Mouse (Mus musculus) T-helper 1 cell (primary cell): ENCODE results near the gene Arl15.

Experiments used
- in situ Hi-C: fragments of 300-600 bp; cut with MboI, MseI; formaldehyde crosslinking; loops from one replicate; pipeline ENCODE4 v1.15.1; 2025; ENCODE audit warnings: high pct_unique_total_duplicates

The Arl15 gene

DNA sequence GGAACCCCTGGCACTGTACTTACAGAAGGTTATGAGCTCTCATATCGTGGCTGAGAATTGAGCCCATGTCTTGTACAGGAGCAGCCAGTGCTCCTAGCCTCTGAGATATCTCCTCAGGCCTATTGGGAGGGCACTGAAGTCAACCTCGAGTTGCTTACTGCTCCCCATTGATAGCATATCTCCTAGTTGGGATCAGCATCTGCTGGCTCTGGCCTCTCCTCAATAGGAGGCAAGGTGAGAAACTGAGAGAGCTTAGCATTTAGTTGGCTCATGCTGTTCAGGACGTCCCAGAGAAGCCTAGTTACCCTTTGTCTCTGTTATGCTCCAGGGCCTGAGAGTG lies 49.0 kb downstream of the Arl15 start:
- in situ Hi-C loops = no loop called here

DNA sequence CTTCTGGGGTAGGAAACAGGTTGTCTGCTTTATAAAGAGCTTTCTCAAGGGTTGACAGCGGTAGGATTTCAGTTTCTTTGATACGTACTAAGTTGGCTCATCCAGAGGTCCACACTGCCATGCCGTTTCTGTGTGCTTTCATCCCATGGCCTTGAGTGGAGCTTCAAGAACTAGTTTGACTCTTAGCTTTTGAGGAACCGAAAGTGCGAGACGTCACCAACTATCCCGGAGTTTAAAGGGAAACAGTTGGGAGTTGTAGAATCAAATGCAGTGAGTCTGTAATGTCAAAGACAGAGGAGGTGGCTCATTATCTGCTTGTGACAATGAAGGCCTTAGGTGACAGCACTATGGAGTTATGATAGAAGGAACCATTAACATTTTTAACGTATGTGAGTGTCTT lies 49.6 kb downstream of the Arl15 start:
- in situ Hi-C loops = no loop called here

DNA sequence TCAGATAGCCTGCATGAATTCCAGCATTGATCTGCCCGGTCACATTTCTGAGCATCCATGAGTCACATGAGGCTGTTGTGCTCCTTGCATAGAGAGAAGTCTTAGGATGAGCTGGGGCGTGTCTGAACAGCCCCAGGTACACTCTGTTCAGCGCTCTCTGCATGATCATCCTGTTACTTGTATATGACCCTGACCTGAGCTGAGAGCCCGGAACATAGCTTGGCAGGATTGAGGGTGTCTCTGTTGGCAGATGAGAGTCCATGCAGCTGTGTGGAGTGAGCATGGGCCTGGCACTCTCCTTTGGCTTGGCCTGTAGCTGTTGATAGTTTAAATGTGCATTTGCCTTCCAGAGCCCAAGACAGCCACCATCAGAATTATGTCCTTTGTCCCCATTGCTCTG lies 50.4 kb downstream of the Arl15 start:
- in situ Hi-C loops = no loop called here

DNA sequence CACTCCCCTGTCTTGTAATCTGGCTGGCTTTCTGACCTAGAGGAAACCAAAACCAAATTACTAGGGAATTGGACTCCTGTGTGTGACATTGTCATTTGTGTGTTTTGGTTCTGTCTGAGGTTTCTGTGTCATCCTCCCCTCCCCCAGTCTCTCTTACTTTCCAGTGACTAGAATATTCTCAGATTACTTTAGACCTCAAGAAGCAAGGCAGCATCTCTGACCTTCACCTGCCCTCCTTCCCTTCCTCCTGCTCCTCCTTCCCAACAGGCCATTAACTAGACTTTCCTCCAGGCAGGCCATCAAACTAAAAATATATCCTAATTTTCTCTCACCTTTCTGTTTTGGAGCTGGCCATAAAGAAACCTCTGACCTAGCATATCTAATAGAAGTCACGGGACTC lies 50.9 kb downstream of the Arl15 start:
- in situ Hi-C loops = no loop called here

DNA sequence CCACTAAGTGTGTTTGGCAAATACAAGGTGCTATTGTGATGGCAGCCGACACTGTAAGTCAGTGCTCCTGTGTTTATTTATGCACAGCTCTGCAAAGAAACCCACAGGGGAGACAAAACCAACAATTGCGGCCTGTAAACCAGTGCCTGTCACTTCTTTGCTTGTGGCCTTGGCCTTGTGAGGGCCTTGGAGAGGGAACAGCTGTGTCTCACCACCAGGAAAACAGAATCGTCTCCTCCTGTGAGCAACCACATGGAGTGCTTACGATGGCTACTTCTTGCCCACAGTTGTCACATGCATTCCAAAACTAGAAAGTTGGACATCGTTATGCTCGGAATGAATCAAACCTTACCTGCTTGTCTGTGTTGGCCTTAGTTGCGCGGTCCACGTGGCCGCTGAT lies 52.1 kb downstream of the Arl15 start:
- in situ Hi-C loops = no loop called here

DNA sequence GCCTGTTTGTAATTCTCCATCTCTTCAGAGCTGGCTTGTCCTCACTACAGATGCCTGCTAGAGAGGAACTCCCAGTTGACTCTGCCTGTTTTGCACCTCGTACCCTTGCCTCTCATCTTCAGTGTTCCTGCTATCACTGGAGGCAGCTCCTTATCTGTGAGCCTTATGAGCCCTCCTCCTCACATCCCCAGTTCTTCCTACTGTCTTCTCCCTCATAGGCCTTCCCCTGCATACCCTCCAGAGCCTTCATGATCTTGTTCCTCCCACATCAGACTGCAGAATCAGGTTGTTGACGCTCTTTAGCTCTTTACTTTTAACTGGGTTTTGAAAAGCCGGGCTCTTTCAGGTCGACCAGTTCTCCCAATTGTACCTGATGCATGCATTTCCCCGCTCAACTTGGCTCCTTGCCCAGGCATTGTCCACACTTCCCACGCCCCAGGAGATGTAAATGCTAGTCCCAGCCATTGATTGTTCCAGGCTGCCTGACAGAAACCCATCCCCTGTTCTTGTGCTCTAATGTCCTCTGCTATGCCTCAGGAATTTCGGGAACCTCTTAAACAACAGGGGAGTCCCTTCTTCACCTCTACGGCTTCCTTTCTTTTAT lies 56.2 kb downstream of the Arl15 start:
- in situ Hi-C loops = no loop called here

DNA sequence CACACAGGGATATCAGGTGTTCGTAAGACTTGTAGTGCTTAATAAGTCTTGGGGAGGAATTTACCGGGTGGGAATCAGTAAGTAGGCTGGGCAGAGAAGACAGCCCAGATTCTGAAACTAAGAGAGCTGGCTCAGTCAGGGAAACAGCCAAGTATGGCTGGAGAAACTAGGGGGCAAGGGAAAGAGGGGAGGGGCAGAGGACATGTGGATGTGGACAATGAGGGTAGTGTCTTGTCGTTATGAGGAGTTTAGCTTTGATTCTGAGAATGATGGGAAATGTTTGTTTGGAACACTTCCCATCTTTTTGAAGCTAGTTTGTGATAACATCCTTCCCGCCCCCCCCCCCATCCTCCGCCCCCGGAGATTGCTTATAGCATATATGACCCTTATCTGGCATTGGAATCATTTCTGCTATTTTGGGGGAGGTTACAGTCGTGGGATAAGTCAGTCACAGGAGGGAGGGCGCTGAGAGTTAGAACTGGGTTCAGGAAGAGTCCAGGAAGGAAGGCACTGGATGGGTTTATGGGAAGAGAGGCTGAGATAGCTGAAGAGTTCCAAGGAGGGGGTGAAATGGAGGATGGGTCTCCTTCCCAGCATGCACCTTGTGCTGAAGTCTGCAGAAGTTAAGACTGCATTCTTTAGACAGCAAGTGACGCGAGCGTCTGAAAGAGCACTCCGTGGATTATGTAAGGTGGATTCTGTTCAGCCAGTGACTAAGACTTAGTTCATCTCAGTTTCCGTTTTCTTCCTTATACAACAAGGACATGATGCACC lies 57.5 kb downstream of the Arl15 start:
- in situ Hi-C loops = no loop called here

DNA sequence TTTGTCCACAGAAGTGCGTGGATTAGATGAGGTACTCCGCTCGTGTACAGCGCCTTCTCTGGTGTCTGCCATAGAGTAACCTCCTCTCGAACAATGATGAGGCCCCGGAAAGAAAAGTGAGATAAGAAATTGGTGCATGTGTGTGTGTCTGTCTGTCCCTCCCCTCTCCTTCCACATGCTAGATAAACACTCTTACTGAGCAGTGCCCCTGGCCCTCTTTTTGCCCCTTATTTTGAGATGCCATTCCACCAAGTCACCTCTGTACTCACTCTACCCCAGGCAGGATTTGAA lies 58.0 kb downstream of the Arl15 start:
- in situ Hi-C loops = no loop called here

DNA sequence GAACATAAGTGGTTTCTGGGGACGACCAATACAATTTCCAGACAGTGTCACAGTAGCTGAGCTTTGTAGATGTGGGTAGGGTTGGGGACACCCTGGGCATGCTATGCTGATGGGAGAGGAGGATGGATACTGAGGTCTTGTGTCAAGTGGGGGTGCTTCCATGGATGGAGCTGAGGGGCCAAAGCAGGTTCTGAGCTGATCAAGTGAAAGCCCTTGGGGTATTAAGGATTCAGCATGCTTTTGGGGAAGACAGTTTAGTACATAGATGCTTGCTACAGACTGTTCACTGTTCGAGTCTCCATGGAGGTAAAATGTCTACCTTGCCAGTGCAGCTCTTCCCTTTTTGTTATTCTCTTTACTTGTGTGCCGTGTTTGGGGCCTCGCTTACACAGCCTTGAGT lies 59.8 kb downstream of the Arl15 start:
- in situ Hi-C loops = no loop called here

DNA sequence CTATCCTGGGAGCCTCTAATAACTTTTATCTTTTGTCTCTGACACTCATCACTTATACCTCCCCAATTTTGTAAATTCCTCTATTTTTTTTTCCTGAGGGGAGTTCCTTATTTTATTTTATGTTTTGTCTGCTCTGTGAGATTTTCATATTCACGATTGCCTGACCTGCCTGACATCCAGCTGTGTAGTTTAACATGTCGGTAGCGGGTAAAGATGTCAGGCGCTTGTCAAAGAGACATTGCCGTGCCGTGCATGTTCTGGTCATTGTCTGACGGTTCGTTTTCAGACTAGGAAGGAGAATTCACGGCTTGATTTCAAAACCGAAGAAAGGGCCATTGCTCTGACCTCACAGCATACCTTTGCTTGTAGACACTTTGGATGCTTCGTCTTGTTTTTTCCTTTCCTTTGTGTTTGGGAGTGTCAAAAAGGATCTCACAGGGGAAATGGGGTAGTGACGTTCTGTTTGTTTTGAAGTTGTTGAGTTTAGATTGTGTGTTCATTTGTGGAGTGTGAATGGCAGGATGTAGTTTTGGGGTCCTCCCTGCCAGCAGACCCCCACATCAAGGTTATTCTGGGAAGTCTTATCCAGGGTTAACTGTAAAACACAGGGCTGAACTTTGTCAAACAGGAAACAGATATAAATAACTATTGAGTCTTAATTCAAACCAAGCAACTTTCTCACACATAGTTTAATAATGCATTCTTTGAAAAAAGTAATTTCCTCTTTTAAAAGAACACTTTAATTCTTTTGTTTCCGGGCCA lies 60.4 kb downstream of the Arl15 start:
- in situ Hi-C loops = no loop called here

DNA sequence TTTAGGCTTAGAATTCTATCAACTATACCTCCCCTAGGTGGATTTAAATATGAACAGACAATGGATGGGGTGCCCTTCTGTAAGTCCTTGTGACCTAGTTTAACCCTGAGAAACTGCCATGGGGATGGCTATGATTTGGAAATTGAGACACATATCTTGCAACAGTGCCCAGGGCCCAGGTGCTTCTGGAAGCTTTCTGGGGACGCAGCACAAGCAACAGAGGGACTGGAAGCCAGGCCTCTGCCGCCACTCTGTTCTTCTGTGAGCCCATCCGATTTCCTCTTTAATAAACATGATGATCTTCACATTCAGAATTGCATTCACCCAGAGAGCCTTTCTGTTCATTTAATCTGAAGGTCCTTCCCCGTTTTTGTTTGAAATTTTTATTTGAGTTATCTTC lies 62.6 kb downstream of the Arl15 start:
- in situ Hi-C loops = no loop called here

DNA sequence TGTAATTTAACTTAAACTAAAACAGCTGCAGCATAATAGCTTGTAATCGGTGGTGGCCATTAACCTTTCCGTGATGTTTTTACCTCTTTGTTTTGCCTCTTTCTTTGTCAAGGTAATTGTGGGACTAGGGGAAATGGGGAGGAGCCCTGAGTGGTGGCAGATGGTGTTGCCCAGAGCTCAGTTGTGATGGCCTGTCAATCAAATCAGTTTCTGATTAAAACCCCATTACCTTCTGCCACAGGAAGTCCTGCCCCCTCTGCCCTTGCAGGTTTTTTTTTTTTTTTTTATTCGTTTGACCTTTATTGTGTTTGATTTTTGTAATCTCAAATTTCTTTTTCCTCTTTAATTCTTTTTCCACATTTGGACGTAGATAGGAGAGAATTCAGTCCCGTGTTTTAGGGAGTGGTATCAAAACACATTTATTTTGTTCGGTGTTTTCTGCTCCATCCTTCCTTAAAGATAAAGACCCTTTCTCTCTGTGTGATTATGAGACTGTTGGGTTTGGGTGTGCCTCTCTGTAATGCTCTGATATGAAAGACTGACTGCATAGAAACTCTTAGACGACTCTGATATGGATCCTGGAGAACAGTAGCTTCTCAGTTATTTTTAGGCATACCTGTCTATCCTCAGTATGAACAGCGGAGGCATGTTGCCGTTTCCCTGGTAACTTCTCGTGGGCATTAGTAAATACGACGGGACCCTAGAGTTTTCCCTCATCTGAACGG lies 64.5 kb downstream of the Arl15 start:
- in situ Hi-C loops = no loop called here

DNA sequence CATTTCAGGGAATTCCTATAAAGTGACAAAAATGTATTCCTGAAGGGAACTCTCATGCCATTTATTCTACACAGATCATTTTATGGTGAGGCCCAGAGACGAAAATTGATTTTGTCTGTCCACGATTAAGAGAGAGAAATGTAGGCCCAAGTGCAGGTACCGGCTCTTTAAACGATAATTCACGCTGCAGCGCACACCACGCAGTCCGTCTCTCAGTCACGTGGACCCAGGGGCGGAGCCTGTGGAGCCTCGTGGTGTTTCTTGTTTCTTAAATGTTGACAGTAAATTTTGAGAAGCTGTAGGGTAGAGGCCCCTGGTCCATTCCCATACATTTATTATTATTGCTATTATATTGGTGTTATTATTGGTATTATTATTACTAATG lies 65.1 kb downstream of the Arl15 start:
- in situ Hi-C loops = no loop called here

DNA sequence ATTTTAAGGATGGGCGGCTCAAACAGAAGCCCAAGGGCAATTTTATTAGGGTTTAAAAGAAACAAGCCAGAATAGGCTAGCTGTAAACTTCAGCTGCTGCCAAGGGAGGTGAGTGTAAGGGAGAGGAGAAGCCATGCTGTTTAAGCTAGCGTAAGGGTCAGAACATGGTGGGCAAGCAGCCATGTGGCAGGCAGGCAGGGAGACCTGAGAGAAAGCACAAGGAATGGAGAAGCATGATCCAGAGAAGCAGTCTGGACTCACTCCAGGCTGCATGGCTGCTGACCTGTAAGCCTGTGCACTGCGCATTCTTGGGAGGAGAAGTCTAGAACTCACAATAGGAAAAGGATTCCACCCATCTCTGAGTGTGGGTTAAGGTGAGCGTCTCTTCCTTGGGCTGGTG lies 66.5 kb downstream of the Arl15 start:
- in situ Hi-C loops = loop anchor here (5.0 kb wide), 1 partner anchor 59 kb away; no protein-coding TSS in a partner anchor

DNA sequence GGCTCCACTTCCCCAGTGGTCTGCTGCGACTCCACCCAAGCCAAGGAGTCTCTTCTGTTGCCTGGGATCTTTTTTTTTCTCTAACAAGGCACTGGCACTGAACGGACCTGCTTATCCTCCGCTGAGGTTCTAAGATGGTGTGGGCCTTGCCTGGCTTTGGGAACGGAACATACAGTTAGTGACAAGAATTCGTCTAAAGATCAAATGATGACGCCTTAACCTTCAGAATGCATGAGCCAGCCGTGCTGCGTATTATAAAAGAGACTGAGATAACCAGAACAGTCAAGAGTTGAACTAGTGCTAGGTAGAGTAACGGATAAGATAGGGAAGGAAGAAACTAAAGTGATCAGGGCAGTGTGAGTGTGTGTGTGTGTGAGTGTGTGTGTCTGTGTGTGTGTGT lies 66.9 kb downstream of the Arl15 start:
- in situ Hi-C loops = loop anchor here (5.0 kb wide), 1 partner anchor 59 kb away; no protein-coding TSS in a partner anchor

DNA sequence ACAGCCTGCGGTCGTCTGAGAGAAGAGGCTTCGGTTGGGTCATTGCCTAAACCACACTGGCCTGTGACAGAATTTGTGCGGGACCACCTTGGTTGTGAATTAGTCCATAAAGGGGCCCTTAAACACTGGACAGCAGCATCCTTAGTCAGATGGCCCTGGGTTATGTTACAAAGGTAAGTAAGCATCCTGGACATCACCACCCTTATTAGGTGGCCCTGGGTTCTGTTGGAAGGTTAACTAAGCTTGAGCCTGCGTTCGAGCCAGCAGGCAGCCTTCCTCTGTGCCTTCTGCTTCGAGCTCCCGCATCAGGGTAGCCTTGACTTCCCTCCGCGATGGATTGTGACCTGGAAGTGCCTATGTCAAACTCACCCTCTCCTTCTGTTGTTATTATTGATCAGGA lies 68.6 kb downstream of the Arl15 start:
- in situ Hi-C loops = loop anchor here (5.0 kb wide), 1 partner anchor 61 kb away; no protein-coding TSS in a partner anchor

DNA sequence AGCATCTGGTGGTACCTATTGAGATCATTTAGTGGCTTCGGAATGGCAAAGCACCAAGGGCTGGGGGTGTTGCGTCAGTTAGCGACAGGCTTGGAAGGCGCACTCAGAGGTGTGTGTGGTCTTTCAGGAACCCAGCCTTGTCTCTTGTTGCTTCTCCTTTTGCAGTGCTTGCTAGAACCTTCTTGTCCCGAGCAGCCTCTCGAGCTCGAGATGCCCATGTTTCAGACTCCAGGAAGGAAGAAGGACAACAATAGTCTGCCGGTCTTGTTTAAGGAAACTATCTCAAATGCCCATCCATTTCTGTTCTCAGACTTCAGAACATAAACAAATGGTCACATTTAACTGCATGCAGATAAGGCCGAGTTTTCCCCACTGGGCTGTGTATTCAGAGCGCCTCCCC lies 69.4 kb downstream of the Arl15 start:
- in situ Hi-C loops = loop anchor here (5.0 kb wide), 1 partner anchor 61 kb away; no protein-coding TSS in a partner anchor

DNA sequence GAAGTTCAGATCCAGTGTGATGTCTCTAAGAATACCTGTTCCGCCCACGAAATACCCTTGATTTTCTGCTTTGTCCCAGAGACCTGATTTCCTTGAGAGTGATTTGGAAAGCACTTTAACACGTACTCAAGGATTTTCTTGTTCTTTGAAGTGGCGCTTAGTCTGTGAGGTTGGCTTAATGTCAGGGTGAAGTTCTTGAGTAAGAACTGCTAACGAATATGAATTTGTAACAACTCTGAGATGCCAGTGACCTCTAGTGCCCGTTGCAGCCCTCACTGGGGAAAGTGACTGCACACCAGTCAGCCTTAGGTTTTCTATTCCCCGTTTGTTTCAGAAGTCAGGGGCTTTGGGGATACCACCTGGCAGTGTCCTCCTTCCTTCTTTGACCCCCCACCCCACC lies 70.0 kb downstream of the Arl15 start:
- in situ Hi-C loops = loop anchor here (5.0 kb wide), 1 partner anchor 62 kb away; no protein-coding TSS in a partner anchor

DNA sequence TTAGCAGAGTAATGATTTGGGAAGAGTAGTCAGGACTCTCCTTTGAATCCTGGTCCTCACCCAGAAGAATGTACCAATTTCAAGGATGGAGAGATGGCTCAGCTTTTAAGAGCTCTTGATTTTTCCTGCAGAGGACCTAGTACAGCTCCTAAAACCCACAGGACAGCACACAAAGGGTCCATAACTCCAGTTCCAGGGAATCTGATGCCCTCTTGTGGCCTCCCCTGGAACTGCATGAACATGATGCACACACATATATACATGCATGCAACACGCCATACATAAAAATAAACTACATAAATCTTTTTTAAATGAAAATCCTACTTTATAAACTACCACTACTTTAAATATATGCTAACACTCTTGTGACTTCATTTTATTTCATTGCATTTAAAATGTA lies 70.6 kb downstream of the Arl15 start:
- in situ Hi-C loops = loop anchor here (5.0 kb wide), 2 partner anchors 63 to 173 kb away; no protein-coding TSS in a partner anchor

DNA sequence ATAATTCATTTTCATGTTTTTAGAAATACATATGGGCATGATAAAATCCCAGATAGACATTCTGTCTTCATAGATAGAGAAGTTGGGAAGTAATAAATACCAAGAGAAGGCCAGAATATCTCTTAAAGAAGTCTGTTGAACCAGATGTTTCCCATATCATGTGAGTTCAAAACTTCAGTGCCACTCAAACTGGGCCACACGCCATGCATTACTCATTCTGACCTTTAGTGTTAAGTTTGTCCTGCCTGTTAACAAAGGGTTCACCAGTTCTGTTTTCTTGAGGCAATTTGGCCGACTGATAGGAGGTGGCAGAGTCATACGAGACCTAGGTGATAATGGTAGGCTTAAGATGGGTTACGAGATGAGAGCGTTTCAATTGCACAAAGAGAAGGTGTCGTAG lies 71.1 kb downstream of the Arl15 start:
- in situ Hi-C loops = loop anchor here (5.0 kb wide), 1 partner anchor 173 kb away; no protein-coding TSS in a partner anchor

DNA sequence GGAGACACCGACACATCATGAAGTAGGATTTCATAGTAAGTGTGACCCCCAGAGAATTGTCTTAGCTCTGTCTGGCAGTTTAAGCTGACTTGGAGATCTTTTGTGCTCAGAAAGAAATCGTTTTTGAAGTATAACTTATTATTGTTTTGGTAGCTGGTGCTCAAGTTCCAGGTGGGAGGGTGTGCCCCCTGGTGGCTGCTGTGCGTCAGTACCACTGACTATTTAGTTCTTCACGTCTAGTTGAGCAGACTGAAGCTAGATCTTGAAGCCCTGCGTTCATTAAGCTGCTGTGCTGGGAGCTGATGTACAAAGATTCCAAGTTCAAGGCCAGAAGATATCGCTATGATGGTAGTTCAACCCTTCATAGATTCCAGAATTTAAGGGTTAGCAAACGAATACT lies 71.5 kb downstream of the Arl15 start:
- in situ Hi-C loops = loop anchor here (5.0 kb wide), 1 partner anchor 174 kb away; no protein-coding TSS in a partner anchor

DNA sequence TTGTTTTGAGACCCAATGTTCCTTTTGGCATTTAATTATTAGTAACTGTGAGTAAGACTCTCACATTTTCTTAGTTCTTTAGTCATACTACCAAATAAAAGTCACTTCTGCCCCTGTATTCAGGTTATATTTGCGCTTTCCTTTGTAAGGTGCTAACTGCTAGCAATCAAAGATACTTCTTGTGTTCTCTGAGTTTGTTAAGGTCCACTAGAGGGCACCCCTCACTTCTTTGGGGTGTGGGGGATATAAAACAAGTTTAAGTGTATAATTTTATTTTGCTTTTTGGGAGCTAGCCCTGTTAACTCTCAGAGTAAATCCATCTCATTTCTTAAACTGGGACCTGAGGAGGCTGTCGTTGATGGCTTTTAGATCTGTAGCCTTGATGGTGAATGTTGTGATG lies 73.4 kb downstream of the Arl15 start:
- in situ Hi-C loops = loop anchor here (5.0 kb wide), 1 partner anchor 175 kb away; no protein-coding TSS in a partner anchor
